Mouse (Mus musculus) splenic B cell, adult 2 months (primary cell): ENCODE data around the gene Gsg1.

Source experiments
- DNase-seq: peaks from one replicate; pipeline ENCODE4 v3.0.0-alpha.2; 2011; ENCODE audit warnings: low read depth, low spot score
- H3K27me3 ChIP-seq: 2 replicates; pipeline ENCODE4 v1.6.1; 2012; ENCODE audit warnings: mild to moderate bottlenecking, low read length, moderate library complexity, mixed read lengths; ENCODE audit not compliant: control insufficient read depth, poor library complexity, insufficient read depth, severe bottlenecking
- H3K36me3 ChIP-seq: 2 replicates; pipeline ENCODE4 v1.6.1; 2012; ENCODE audit warnings: mild to moderate bottlenecking, low read length, moderate library complexity, mixed read lengths; ENCODE audit not compliant: control insufficient read depth, poor library complexity, insufficient read depth, severe bottlenecking

The Gsg1 gene

DNA sequence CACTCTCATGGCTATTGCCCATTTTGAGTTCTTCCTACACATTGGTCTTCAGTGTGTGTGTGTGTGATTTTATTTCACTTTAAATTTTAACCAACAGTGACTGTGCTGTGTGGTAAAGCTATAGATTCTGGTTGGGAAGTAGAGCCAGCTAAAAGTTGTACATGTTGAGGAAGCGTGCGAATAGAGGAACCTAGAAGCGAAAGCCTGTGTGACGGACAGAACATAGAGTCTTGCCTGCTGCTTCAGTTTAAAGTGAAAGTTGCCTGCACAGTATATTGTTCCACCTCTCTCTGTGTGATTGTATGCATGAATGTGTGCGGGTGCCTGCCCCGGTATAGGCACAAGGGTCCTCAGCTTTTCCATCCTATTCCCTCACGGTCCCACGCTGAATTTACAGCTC is 13.8 kb downstream of the Gsg1 start:
- H3K36me3 ChIP-seq = no peaks in the 10 kb centered on the region
- no peaks in the 10 kb centered on the region for H3K27me3 ChIP-seq
- DNase-seq = peak; percentile 17

- no peak for DNase-seq
- H3K36me3 ChIP-seq = no peaks in the 10 kb centered on the region
- no peaks in the 10 kb centered on the region for H3K27me3 ChIP-seq
Measured at GRCm38 (mm10) chr6:135238211-135238610, 15.9 kb downstream of the Gsg1 start.

DNA sequence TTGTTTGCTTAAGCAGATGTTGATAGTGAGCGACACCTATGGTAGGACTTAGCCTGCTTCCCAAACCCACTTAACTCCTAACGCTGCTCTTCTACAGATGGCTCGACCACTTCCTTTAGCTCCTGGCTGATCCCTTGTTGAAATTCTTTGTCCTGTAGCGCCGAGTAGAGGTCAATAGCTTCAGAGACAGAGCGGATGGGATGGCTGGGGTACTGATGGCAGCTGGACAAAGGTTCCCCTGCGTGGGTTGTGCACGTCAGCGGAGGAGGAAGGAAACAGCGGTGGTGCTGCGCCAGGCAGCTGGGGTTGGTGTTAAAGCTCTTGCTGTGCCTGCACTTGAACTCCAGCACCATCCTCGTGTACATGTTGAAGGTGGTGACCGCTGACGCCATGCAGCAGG is 16.8 kb downstream of the Gsg1 start:
- Histone ChIP-seq H3K36me3 (no peaks in the 10 kb centered on the region), H3K27me3 (no peaks in the 10 kb centered on the region)
- peak; percentile 30 for DNase-seq

- H3K27me3 ChIP-seq = no peaks in the 10 kb centered on the region
- no peaks in the 10 kb centered on the region for H3K36me3 ChIP-seq
- DNase-seq = no peak
Measured at GRCm38 (mm10) chr6:135236576-135236975, 17.6 kb downstream of the Gsg1 start.

- no peak for DNase-seq
- Histone ChIP-seq H3K27me3 (no peaks in the 10 kb centered on the region), H3K36me3 (no peaks in the 10 kb centered on the region)
Measured at GRCm38 (mm10) chr6:135235742-135236141, 18.4 kb downstream of the Gsg1 start.

DNA sequence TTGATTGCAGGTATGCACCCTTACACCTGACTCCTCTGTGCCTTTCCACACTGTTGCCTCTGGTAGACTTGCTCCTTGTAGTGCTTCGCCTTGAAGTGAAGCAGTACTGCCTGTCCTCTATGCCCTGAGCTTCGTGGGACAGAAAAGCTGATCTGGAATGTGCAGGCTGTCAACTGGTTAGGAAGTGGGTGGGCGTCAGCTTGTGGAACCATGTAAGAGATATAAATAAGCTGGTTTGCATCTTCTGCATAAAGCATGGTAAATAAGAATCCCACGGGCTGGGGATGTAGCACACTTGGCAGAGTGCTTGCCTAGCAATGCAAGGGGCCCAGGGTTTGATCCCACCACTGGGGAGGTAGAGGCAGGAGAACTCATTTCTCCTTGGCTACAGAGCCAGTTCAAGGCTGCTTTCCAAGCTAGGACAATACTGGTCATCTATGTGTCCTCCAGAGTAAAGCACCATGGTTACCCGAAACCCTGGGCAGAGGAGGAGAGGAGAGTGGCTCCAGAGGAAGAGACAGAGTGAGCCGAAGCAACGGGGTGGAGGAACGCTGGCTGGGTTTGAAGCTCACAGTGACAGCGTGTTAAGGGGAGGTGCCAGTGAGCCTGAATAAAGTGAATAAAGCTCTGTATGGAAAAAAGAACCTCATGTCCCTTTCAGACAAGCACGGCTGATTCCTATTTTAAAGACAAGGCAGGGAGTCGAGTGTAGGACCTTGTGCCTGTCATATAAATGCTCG is 21.5 kb downstream of the Gsg1 start:
- H3K27me3 ChIP-seq = no peaks in the 10 kb centered on the region
- DNase-seq = no peak
- H3K36me3 ChIP-seq = no peaks in the 10 kb centered on the region

DNA sequence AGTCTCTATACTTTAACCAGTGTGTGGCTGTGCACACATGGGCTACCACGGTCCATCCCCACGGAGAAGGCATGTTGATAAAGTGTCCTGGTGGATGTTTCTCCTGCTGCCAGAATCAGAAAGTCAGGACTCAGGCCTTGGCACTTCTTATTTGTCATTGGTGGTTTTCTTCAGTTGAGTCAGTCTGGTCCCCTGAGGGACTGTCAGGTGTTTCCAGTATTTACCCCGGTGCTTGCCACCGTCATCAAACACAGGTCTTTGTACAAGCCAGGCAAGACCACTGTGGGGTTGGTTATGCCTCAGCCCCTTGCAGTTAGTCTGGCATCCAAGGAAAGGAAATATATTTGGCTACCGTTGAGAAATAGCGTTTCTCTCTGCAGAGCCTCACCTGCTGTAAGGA is 23.6 kb downstream of the Gsg1 start:
- DNase-seq = peak; percentile 39
- no peaks in the 10 kb centered on the region for H3K36me3 ChIP-seq
- H3K27me3 ChIP-seq = no peaks in the 10 kb centered on the region

DNA sequence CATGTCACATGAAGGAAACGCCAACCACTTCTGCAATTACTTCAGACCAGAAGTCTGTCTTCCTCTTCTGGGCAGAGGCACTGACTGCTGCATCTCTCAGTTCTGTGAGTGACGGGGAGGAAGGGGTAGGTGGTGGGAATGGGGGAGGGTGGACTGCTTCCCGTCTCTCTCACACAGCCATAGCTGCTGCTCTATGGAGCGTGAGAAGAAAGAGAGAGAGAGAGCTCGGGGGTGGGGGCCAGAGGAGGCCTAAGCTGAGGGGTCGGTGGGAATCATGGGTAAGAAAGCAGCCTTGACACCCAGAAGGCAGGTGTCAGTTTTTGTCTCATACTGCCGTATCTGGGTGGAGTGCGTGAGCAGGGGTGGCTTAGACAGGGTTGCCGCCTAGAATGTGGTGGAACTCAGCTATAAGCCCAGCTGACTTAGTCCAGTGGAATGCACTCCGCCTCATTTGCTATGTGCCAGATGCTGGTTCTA is 25.6 kb downstream of the Gsg1 start:
- Histone ChIP-seq H3K27me3 (no peaks in the 10 kb centered on the region), H3K36me3 (no peaks in the 10 kb centered on the region)
- peak; percentile 56 for DNase-seq

DNA sequence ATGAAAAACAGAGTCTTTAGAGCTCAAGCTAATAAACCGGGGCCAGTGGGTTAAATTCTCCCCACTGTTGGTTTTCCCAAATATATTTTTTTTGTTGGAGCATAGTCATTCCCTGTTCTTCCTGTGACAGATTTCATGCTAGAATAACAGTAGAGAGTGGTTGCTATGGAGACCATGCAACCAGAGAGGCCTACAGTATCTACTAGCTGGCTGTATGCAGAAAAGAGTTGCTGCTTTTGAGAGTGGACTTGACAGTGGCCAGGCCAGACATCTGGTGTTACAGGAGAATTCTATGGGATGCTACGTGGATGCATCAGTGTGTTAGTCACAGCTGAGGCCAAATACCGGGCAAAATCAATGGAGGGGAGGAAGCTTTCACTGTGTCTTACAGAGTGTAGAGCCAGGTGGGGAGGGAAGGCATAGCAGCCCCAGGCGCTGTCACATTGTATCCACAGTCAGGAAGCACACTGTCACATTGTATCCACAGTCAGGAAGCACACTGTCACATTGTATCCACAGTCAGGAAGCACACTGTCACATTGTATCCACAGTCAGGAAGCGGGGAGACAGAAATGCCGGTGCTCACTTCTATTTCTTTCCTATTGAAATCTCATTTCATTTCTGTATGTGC is 30.2 kb downstream of the Gsg1 start:
- Histone ChIP-seq H3K36me3 (no peaks in the 10 kb centered on the region), H3K27me3 (no peaks in the 10 kb centered on the region)
- DNase-seq = no peak

- H3K36me3 ChIP-seq = no peaks in the 10 kb centered on the region
- no peak for DNase-seq
- H3K27me3 ChIP-seq = no peaks in the 10 kb centered on the region
Measured at GRCm38 (mm10) chr6:135219916-135220315, 34.2 kb downstream of the Gsg1 start.

GRCm38 (mm10) chr6:135218330-135218729 is 35.8 kb downstream of the Gsg1 start:
- Histone ChIP-seq H3K27me3 (no peaks in the 10 kb centered on the region), H3K36me3 (no peaks in the 10 kb centered on the region)
- DNase-seq = peak; percentile 34

DNA sequence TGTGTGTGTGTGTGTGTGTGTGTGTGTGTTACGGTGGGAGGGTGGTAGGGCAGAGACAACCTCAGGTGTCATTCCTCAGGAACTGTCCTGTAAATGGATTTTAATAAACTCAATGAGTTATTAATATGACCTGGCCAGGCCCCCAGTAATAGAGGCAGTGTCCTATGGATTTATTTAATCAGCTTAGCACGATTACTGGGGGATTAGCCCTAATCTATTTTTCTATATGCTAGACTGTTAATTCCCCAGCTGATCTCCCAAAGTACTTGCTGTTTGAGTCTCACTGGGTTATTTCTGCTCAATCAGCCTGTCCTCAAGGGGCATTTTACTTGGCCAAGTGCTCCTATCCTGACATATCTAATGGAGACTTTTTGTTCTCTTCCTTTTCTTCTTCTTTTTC is 41.5 kb downstream of the Gsg1 start:
- no peak for DNase-seq
- H3K36me3 ChIP-seq = no peaks in the 10 kb centered on the region
- no peaks in the 10 kb centered on the region for H3K27me3 ChIP-seq

GRCm38 (mm10) chr6:135211169-135211568 is 43.0 kb downstream of the Gsg1 start:
- Histone ChIP-seq H3K27me3 (no peaks in the 10 kb centered on the region), H3K36me3 (no peaks in the 10 kb centered on the region)
- DNase-seq = no peak

DNA sequence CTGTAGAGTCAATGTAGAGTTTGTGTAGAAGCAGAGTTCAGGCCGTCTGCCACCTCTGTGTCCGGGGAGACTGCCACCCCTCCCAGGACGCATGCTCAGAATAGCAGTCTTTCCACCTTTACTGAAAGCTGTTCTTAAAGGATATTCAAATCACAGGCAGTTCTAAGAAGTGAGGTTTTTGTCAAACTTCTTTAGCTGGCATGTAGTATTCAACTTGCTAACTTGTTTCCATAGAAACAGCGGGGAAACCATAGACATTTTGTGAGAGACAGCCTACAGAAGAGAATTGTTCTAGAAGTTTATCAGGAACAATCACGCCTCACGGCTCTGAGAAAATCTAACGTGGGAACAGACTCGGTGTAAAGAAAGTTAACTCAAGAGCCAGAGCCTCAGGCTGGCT is 47.2 kb downstream of the Gsg1 start:
- no peak for DNase-seq
- Histone ChIP-seq H3K36me3 (no peaks in the 10 kb centered on the region), H3K27me3 (no peaks in the 10 kb centered on the region)

GRCm38 (mm10) chr6:135205802-135206201 is 48.3 kb downstream of the Gsg1 start:
- Histone ChIP-seq H3K27me3 (no peaks in the 10 kb centered on the region), H3K36me3 (no peaks in the 10 kb centered on the region)
- no peak for DNase-seq
